Mouse (Mus musculus) midbrain, embryonic 13.5 days (tissue): Measurements from ENCODE around the gene Il17f. TPM values are rescaled to one million over a fixed set of nuclear protein-coding genes. Genes with fewer than 3 reads are reported as not detected.

Experiments used
- polyA plus RNA-seq: library from polyadenylated mRNA; unstranded; fragments of >200 nt; fragmentation: Nextera tagmentation; extraction: Ambion mirVana; gene quantifications from 2 replicates; pipeline ENCODE4 v1.2.1, GENCODE M21; 2015

The Il17f gene
- polyA plus RNA-seq, 1 experiment from 2014 or later, result 0.30 TPM

Other genes with a start within 250 kb of the Il17f start
- gene Pkhd1, start 172.6 kb downstream of the Il17f start, polyA plus RNA-seq, result 0.01 TPM in 1 of 2 replicates, not detected in the other
- not detected in 2 replicates for gene Il17a, start 59.7 kb downstream of the Il17f start, polyA plus RNA-seq
- 48.1 and 50.9 TPM in 2 replicates for gene Mcm3, start 29.7 kb upstream of the Il17f start, polyA plus RNA-seq
- gene Paqr8, start 100.0 kb upstream of the Il17f start, polyA plus RNA-seq, result 12.5 and 13.4 TPM in 2 replicates
- gene Efhc1, start 161.0 kb upstream of the Il17f start, polyA plus RNA-seq, result 1.5 TPM in 2 replicates